Mouse (Mus musculus) thymus, postnatal 10 days (tissue): Measurements from ENCODE around the gene Art3.

ENCODE experiments used
- DNase-seq, 2 experiments: peaks; one replicate each; pipeline ENCODE4 v3.0.0; 2021; ENCODE audit warnings: low spot score in 2 of 2

Art3 gene

GRCm38 (mm10) chr5:92376795-92377405, 45.3 kb downstream of the Art3 start:
- no peak for DNase-seq

GRCm38 (mm10) chr5:92381550-92382348, 50.1 kb downstream of the Art3 start:
- peak; percentile 53 to 78 for DNase-seq

- no peak for DNase-seq
Observed at GRCm38 (mm10) chr5:92382349-92382679, 50.7 kb downstream of the Art3 start.

GRCm38 (mm10) chr5:92383747-92384146, 52.1 kb downstream of the Art3 start:
- DNase-seq, result no peak

- peak in 1 of 2 experiments; percentile 49 for DNase-seq
Observed at GRCm38 (mm10) chr5:92384855-92385254, 53.2 kb downstream of the Art3 start.

- DNase-seq, result no peak
Observed at GRCm38 (mm10) chr5:92386102-92386501, 54.5 kb downstream of the Art3 start.

- DNase-seq, result no peak
Observed at GRCm38 (mm10) chr5:92386643-92387042, 55.0 kb downstream of the Art3 start.

GRCm38 (mm10) chr5:92387433-92387832, 55.8 kb downstream of the Art3 start:
- DNase-seq, result no peak

GRCm38 (mm10) chr5:92389977-92390376, 58.4 kb downstream of the Art3 start:
- DNase-seq, result no peak

- DNase-seq, result no peak
Observed at GRCm38 (mm10) chr5:92390615-92391014, 59.0 kb downstream of the Art3 start.

GRCm38 (mm10) chr5:92392542-92392941, 60.9 kb downstream of the Art3 start:
- no peak for DNase-seq

GRCm38 (mm10) chr5:92393863-92394262, 62.2 kb downstream of the Art3 start:
- no peak for DNase-seq

GRCm38 (mm10) chr5:92395764-92396163, 64.1 kb downstream of the Art3 start:
- DNase-seq, result no peak

- no peak for DNase-seq
Observed at GRCm38 (mm10) chr5:92396476-92396875, 64.8 kb downstream of the Art3 start.

- peak; percentile 33 to 75 for DNase-seq
Observed at GRCm38 (mm10) chr5:92398153-92398552, 66.5 kb downstream of the Art3 start.

GRCm38 (mm10) chr5:92402816-92403215, 71.2 kb downstream of the Art3 start:
- DNase-seq, result no peak

GRCm38 (mm10) chr5:92403562-92404399, 72.2 kb downstream of the Art3 start:
- DNase-seq, result no peak

- DNase-seq, result no peak
Observed at GRCm38 (mm10) chr5:92404400-92404678, 72.7 kb downstream of the Art3 start.

GRCm38 (mm10) chr5:92409361-92410155, 77.9 kb downstream of the Art3 start:
- DNase-seq, result no peak

- no peak for DNase-seq
Observed at GRCm38 (mm10) chr5:92410486-92410885, 78.9 kb downstream of the Art3 start.

GRCm38 (mm10) chr5:92411461-92412140, 80.0 kb downstream of the Art3 start:
- DNase-seq, result no peak
